Mouse (Mus musculus) layer of hippocampus, postnatal 10 days (tissue): ENCODE measurements around the gene Ahcyl2. TPM values are rescaled to one million over a fixed set of nuclear protein-coding genes. Genes with fewer than 3 reads are reported as not detected.

Experiments
- DNase-seq, 2 experiments: peaks; one replicate each; pipeline ENCODE4 v3.0.0; 2021; ENCODE audit warnings: low spot score in 2 of 2
- total RNA-seq, 2 experiments: library from RNA; stranded (reverse); gene quantifications; 2 replicates each; pipeline ENCODE4 v1.2.3; 2021

Gene Ahcyl2
- total RNA-seq, 2 experiments from 2014 or later: 94.4 to 121 TPM

DNA sequence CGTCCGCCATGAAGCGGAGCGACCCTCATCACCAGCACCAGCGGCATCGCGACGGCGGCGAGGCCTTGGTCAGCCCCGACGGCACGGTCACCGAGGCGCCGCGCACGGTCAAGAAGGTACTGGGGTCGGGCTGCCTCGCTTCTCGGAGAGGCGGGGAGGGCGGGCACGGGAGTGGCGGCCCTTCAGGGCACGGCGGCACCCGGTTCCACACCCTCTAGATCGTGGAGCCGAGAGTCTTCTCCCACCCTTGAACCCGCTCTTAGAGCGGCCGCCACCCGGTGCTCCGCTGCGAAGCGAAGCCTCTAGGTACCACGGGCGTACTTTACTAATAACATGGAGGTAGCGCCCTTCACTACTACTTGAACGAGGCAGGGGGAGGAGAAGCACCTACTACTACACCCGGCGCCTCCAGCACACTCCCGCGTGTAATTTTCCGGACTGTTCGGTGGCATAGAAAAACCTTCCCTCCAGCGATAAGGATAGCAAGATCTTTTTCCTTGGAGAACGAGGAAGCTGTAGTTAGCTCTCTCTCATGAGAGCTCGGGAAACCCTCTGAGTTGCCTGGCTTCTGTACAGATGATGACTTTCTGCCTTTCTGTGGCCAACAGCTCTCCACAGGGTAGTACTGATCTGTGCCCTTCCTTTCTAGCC is 1.1 kb downstream of the Ahcyl2 start:
- peak in 1 of 2 experiments; percentile 55 for DNase-seq

DNA sequence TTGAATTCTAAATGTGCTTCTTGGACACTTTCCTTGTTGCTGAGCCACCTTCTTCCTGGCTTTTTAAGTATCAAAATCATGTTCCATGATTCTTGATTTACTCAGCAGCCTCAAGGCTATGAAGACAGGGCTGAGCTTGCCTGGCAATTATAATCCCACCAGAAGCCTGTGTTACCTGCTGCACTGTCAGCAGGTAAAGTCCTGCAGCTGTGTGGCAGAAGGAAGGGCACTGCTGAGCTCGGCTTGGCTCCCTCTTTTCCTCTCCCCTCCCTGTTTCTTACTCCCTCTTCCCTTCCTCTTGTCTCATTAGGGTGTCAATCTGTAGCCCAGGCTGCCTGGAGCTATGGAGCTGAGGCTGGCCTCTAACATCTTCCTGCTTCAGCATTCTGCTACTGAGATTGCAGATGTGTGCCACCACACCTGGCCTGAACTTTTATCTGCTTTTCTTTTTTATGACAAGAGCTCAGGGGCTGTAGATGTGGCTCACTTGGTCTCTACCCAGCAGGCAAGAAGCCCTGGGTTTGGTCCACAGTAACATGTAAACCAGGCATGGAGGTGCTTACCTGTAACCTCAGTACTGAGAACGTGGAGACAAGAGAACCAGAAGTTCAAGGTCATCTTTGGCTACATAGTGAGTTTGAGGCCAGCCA is 3.0 kb downstream of the Ahcyl2 start:
- no peak for DNase-seq

DNA sequence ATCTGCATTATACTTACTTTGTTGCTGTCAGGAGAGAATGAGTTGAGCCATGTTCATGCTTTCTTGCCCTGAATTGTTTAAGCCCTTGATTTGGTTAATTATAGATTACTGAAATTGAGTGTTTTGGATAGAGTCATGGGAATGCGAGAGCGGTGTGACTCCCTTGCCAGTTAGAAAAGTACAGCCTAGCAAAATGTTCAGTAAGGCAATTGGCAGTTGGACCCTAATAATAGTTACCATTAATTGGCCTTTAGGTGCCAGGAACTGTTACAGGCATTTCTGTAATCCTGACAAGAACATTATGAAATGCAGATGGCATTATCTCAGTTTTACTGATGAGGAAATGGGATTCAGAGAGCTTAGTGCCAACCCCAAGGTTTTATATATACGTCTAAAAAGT is 4.4 kb downstream of the Ahcyl2 start:
- no peak for DNase-seq

DNA sequence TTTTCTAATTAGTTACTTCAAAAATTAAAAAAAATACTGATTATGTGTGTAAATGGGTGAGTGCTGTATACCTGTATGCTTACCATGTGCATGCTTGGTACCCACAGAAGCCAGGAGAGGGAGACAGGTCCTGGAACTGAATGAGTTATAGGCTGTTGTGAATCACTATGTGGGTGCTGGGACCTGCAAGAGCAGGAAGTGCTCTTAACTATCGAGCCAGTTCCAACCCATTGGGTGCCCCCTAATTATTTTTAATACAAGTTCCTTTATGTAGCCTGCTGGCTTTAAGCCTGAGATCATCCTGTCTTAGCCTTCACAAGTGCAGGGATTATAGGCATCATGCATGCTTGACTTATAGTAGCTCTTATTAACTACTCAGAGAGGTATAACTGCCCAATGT is 6.3 kb downstream of the Ahcyl2 start:
- no peak for DNase-seq

DNA sequence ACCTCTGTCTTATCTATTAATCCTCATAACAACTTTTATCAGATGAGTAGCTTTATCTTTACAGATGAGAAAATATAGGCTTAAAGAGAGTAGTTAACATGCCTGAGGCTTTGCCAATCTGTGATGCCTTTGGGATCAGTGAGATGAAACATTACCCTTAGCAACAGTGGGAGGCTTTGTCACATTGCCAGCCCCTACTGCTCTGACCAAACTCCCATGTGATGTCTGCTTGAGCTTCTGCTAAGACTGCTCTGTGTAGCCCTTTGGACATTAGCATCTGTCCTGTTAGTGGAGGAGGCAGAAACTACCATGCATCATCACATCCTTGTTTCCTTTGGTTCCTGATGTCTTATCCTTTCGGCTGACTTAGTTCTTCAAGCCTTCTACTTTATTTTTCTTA is 7.8 kb downstream of the Ahcyl2 start:
- peak in 1 of 2 experiments; percentile 29 for DNase-seq

DNA sequence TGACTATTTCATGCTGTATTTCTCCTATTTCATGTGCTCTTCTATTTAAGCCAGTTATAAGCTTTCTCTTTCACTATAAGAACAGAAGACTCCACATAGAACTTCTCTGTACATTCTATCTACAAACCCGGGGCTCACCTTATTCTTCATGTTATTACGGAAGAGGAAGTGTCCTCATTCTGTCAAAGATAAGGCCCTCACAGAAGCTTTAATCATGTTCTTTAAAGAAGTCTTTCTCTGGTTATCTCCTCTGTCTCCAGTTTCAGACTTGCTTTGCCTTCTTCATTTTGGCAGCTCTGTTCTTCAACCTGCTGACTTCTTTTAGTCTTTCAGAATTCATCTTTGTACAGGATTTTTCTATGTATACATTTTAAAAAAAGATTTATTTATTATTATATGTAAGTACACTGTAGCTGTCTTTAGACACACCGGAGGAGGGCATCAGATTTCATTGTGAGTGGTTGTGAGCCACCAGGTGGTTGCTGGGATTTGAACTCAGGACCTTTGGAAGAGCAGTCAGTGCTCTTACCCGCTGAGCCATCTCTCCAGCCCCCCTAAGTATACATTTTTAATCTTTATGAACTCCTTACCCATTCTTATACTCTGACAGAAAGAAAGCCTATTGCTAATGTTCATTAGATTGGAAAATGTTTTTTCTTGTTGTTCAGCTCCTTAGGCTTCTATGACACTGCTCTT is 8.9 kb downstream of the Ahcyl2 start:
- DNase-seq: no peak

DNA sequence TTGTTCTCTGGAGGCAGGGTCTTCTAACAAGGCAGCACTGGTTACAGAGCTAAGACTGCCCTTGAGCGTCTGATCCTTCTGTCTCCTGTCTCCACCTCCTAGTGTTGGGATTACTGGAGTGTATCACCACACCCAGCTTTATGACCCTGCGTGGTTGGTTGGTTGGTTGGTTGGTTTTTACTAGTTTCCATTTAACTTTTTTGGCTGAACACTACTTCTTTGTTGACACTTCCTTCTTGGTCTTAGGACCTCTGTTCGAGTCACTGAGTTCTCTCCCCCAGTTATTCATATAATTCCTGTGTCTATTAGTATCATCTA is 9.4 kb downstream of the Ahcyl2 start:
- no peak for DNase-seq

DNA sequence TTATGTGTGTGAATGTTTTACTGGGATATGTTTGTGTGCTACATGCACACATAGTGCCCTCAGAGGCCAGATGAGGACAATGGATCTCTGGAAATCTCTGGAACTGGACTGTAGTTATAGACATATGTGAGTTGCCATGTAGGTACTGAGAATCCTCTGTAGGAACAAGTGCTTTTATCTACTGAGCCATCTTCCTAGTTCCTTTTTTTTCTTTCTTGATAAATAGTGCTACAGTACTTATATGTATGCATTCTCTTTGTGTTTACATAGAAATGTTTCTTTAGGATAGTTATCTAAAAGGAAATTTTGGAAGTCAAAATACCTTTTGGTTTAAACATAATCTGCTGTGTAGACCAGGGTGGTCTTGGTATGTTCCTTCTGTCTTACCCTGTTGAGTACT is 12.3 kb downstream of the Ahcyl2 start:
- DNase-seq: no peak

DNA sequence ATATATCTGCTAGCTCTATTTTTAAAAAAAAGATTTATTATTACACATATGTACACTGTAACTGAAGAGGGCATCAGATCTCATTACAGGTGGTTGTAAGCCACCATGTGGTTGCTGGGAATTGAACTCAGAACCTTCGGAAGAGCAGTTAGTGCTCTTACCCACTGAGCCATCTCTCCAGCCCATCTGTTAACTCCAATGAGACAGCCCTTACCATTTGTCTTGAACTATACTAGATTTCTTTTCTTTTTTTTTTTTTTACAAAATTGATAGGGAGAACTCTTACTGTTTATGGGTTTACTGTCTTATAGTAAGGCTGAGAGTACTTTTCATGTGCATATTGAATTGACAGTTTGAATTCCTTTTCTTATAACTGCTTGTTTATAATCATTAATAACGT is 12.8 kb downstream of the Ahcyl2 start:
- no peak for DNase-seq

DNA sequence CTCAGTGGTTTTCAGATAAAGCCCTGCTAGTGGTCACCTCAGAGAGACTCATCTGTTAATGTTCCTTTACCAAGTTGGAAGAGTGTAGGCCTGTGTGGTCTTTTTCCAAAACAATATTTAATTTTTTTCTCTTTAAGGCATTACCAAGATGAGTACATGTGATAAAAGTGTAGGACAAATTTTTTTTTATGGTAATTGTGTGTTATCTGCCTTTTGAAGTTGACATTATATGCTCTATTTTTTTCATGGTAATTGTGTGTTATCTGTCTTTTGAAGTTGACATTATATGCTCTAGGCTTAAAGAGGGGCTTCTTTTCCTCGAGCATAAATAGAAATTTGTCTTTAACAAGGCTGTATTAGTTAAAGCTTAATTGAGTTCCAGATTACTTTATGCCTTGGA is 14.4 kb downstream of the Ahcyl2 start:
- DNase-seq: no peak

DNA sequence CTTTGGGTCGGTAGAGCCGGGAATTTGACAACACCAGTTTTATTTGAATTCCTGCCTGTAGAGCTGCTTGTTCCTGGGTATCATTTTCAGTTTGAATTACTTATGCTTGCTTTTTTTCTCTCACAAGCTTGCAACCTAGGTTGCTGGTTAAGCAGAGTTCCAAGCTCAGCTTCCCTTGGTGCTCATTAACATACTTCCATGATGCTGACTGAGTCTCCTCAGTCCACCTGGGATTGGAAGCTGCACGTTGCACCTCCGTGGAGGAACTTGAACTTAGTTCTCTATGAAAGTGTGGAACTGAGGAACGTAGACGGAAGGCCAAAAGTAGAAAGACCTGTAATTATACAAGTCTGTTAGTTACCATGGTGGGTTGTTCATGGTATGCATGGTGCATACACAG is 16.1 kb downstream of the Ahcyl2 start:
- no peak for DNase-seq

DNA sequence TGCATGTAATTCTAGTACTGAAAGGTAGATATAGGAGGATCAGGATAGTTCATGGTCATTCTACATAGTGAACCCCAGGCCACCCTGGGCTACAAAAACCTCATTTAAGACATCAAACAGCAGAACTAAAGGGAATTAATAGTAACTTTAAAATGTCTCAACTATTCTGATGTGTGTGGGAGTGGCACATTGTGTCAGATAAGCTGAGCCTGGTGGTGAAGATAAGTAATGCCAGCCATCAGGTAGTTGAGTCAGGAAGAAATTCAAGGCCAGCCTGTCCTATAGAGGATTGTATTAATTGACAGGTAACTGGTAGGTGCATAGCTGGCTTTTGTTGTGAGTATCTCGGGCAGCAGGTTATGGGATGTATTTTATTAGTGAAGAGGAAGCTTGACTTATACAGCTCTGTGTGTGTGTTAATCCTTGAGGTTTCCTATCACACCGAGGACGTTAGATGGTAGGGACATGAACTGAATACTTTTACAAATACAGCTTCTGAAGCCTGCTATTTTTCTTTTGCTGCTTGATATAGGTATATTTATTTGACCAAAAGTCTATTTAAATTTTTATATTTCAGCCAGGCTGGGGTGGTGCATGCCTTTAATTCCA is 16.7 kb downstream of the Ahcyl2 start:
- DNase-seq: no peak

DNA sequence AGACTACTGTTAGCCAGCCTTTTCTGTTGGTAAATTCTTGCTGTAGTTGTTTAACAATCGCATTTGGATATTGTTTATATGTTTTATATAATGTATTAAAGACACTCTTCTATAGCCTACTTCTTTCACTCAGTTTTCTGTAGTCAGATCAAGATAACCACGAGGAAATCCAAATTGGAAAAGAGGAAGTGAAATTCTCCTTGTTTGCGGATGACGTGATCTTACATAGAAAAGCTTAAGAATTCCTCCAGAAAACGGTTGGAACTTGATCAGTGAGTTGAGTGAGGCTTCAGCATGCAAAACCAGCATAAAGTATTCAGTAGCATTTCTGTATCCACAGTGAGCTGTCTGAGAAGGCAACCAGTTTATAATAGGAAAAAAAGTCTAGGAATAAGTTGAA is 17.9 kb downstream of the Ahcyl2 start:
- DNase-seq: no peak

DNA sequence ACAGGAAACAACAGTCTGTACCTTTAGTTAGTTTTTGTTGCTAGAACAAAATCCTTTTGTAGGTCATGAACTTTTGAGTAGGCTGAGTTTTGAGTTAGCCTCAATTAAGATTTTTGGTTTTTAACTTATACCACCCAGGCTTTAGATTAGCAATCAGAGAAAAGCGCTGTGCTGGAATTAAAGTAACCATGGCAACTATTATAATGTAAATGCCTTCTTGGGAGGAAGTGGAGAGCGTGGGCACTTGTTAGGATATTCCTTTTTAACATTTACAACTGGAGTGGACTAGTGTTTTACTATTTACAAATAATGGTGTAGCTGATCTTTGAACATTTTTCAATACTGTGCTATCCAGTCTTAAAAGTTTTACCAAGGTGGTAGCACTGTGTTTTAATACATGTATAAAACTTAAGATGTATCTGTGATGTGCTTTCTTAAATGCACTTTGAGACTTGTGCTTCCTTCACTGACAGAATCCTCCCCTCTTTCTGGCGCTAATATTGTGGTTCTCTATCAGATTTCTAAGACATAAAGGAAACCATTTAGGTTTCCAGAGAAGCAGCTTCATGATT is 21.1 kb downstream of the Ahcyl2 start:
- DNase-seq: no peak

DNA sequence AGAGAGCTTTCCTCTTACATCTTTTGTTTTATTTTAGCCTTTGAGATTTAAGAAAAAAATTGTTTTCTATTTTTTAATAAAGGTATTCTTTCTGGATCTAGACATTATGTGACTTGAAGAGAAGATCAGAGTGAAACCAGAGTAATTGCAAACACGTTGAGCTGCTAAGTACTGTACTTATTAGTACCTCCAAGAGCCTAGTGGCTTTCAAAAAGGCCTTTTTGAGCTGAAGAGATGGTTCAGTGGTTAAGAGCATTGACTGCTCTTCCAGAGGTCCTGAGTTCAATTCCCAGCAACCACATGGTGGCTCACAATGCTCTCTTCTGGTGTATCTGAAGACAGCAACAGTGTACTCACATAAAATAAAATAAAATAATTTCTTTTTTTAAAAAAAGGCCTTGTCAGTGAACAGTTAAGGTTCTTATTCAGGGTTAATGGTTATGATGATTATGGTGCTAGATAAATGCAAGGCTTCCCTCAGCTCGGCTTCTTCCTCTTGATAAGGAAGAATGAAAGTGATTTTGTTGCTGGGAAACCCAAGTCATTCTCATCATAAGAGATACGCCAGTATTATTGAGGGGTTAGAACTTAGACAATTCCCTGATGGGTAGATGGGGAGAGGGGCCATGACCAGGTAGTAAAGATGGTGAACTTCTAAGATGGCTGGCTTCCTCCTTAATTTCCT is 22.3 kb downstream of the Ahcyl2 start:
- DNase-seq: no peak

DNA sequence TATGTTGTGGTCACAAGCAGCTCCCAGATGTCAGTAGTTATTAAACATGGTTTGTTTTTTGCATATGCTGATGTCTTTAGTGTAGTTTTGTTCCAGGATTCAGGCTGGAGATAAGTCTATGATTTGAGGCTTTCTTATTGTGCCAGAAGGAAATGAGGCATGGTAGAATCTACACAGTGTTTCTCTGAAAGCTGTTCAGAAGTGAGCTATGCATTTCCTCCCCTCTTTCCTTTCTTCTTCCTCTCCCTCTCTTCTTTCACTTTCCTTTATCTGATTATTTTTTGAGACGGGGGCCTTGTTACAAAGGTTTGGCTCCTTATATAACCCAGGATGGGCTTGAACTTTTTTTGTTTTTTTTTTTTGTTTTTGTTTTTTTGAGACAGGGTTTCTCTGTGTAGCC is 25.7 kb downstream of the Ahcyl2 start:
- DNase-seq: no peak

DNA sequence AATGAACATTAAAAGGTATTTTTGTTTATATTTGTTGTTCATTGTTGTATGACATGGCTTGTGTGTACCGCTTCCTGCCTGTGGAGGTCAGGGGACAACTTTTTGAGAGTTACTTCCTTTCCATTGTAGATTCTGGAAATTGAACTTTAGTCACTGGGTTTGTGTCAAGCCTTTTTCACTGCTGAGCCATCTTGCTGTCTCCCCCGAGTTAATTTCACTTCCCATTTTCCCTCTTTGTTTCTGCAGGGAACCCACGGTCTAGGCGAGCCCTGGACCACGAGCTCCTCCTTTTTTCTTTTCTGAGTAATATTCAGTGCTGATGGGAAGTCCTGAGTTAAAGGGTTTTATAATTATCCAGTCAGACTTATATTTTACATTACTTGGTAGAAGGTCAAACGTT is 26.8 kb downstream of the Ahcyl2 start:
- DNase-seq: no peak

DNA sequence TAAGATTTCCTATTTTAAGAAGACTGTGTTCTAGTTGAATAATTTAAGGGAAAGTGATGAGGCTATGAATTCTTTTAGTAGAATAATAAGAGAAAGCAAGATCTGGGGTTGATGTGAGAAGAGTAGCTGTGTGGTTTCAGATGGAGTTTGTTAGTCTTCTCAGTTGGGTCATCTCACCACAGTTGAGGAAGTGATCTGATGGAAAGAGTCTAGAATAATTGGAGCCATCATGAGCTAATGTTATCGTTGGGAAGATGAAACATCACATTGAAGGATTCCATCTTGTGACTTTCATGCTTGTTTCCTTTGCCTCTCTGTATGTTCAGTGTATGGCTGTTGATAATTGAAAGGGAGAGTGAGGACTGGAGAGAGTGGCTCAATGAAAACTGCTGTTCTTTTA is 35.2 kb downstream of the Ahcyl2 start:
- DNase-seq: no peak

DNA sequence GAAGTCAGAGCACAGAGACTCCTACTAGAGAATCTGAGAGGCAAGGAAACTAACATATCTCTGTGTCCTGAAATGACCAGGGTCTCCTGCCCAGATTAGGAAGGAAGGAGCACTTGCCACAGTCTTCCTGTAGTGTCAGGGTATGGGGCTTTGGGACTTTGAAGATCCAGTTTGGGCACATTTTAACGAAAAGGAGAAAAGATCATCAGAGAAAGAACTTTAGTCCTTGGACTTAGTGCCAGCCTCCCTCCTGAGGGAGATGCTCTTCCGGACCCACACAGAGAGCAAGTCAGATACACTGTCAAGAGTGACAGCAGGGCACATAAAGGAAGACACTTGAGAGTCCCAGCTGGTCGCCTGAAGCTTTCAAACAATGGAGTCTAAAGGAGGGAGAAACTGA is 36.2 kb downstream of the Ahcyl2 start:
- no peak for DNase-seq

DNA sequence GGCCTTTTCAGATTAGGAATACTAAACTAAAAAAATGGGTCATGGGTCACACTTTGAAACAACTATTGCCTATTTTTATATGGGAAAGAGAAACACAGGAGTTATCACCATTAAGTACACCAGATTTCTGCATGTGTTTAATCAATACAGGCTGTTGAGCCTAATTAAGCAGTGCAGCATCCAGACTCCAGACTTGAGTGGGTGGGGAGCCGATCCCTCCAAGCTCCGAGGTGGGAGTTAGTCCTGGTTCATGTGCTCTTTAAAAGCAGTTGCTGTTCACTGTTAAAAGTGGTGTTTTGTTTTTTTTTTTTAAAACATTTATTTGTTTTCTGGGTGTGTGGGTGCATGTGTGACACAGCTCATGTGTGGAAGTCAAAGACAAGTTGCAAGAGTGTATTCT is 37.6 kb downstream of the Ahcyl2 start:
- no peak for DNase-seq

DNA sequence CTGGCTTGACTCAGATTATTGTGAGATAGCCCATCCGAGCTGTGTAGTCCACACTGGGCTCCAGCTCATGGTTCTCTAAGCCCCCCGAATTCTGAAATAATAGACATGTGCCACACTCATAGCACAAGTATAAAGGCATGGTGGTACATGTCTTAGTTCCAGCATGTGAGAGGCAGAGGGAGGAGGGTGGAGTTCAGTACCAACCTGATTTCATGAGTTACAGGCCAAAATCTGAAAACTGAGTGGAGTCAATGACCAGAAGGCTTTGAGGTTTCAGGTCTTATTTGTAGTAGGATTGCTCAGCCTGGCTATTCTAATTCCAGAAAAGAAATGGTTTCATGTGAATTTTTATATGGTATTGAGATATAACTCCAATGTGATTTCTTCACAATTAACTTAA is 44.3 kb downstream of the Ahcyl2 start:
- no peak for DNase-seq

DNA sequence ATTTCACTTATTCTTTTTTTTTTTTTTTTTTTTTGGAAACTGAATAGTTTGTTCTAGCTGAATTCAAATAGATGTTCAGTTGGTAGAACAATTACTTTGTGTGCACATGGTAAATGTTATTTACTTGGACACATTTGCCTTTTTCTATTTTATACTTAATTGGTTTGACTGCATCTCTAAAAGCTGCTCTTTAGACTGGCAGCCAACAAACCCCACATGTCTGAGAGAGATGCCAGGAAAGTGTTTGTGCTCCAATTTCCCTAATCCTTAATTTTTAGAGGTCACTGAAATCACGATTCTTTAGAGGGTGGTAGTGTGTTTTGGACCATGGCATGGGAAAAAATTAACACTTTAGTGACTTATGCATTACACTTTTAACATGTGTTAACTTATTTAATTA is 44.8 kb downstream of the Ahcyl2 start:
- DNase-seq: no peak
